Mouse (Mus musculus): ENCODE results near the gene Actl6b. TPM values are rescaled to one million over a fixed set of nuclear protein-coding genes. Genes with fewer than 3 reads are reported as not detected.
"Not testable (repeated sequence)": the region's sequence is repeated elsewhere in the genome, so short reads cannot be mapped to it uniquely, and the experiment has no call there.

The Actl6b gene
- polyA plus RNA-seq, 2 experiments from 2014 or later = not detected

DNA sequence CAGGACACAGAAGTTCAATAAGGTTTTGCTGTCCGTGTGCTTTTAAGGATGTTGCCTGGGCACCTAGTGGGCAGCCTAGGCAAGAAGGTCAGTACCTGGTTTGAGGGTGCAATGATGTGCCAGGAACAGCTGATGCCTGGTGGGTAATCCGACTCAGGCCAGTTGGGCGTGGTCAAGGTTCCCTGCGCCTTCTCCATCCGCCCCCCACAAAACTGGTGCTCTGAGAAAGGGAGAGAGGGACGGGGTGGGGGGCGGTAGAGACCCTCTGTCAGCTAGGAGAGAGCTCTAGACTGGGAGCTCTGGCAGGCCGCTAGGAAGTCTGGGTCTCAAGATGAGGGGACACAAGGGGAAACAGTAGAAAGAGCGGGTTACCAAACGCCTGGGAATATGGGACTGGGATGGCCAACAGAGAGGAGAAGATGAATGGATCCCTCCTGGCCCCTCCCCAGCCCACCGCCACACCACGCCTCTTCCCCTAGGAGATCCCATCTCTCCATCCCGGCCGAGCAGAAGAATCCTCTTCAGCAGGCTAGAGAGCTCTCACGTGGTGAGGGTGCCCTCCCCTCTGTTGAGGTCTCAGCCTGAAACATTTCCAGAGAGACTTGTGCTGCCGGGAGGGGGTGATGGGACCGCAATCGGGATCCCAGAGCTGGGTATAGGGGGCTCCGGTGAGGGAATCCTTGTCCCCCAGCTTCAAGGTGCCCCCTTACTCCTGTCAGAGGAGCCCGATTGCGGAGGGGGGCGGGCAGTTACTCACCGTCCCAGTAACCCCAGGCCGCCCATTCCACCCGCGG is 54.7 kb downstream of the Actl6b start:
- ATAC-seq = no peak

GRCm38 (mm10) chr5:137608654-137609190 is 55.4 kb downstream of the Actl6b start:
- no peak for ATAC-seq

DNA sequence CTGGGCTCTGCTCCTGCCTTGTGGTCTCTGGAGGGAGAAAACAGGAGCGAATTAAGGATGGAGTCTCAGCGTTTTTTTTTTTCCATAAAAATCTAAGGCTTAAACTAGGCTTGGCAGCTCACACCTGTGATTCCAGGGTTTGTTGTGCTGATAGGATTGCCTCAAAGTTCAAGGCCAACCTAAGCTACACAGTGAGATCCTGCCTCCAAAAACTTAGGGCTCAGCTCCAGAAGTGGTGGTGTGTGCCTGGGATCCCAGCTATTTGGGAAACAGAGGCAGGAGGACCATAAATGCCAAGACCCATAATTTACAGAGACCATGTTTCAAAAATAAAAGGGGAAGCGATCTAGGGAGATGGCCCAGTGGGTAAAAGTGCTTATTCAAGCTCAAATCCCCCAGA is 56.0 kb downstream of the Actl6b start:
- no peak for ATAC-seq

DNA sequence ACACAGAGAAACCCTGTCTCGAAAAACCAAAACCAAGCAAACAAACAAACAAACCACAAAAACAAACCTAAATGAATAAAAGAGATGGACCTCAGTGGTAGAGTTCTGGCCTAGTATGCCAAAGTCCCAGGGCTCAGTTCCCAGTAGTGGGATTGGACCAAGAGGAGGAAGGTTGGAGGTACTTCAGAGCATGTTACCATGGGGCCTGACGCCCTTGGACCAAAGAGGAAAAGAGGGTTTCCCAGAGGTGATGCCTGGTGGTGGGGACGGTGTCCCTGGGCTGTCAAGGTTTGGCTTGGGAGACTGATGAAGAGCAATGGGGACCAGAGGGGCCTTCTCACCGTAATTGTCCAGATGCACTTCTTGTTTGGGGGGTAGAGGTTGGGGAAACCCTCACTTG is 56.7 kb downstream of the Actl6b start:
- ATAC-seq = no peak

GRCm38 (mm10) chr5:137610548-137611244 is 57.4 kb downstream of the Actl6b start:
- ATAC-seq = no peak

DNA sequence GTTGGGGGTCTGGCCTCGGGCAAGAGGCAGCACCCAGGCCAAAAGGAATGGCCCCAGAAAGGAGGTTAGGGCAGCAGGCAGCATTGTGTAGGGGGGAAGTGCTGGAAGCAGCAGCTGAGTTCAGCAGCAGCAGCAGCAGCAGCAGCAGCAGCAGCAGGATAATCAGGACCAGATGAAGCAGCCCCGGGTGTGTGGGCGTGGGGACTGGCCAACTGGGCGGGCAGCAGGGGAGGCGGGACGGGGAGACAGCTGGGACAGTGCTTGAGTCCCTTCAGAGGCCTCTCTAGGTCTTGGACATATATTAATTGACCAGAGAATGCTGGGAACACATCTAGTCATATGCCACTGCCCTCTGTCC is 57.9 kb downstream of the Actl6b start:
- ATAC-seq = no peak

- ATAC-seq = no peak
Measured at GRCm38 (mm10) chr5:137613076-137613475, 59.8 kb downstream of the Actl6b start.

GRCm38 (mm10) chr5:137613550-137613949 is 60.2 kb downstream of the Actl6b start, which contains the start of gene Pcolce:
Pcolce (minus strand) TSS chr5:137613784.
- ATAC-seq = no peak

GRCm38 (mm10) chr5:137614921-137615320 is 61.6 kb downstream of the Actl6b start:
- ATAC-seq = not testable (repeated sequence)

- ATAC-seq = no peak
Measured at GRCm38 (mm10) chr5:137615347-137615746, 62.0 kb downstream of the Actl6b start.

Other genes with a start within 250 kb of the Actl6b start
- 10 to 100 TPM; 60.2 to 63.7 TPM for gene Srrt, start 245.8 kb upstream of the Actl6b start, polyA plus RNA-seq (2017; shearing (Covaris generic))
- gene Trip6, start 239.1 kb upstream of the Actl6b start, polyA plus RNA-seq (2017; shearing (Covaris generic)) = 1 to 10 TPM; 1.0 to 1.7 TPM
- gene Slc12a9, start 219.9 kb upstream of the Actl6b start, polyA plus RNA-seq (2017; shearing (Covaris generic)) = 10 to 100 TPM in 1 of 2 experiments, 1 to 10 TPM in 1; 9.2 to 16.7 TPM
- gene Ephb4, start 203.4 kb upstream of the Actl6b start, polyA plus RNA-seq (2017; shearing (Covaris generic)) = not detected
- gene Zan, start 76.5 kb upstream of the Actl6b start, polyA plus RNA-seq (2017; shearing (Covaris generic)) = under 1 TPM; 0.27 to 0.39 TPM
- 10 to 100 TPM; 44.2 to 57.4 TPM for gene Pop7, start 51.0 kb upstream of the Actl6b start, polyA plus RNA-seq (2017; shearing (Covaris generic))
- gene Gigyf1, start 35.0 kb upstream of the Actl6b start, polyA plus RNA-seq (2017; shearing (Covaris generic)) = 10 to 100 TPM; 35.6 to 36.1 TPM
- gene Epo, start 20.3 kb upstream of the Actl6b start, polyA plus RNA-seq (2017; shearing (Covaris generic)) = not detected
- 10 to 100 TPM; 36.8 to 66.7 TPM for gene Gnb2, start 20.0 kb upstream of the Actl6b start, polyA plus RNA-seq (2017; shearing (Covaris generic))
- gene Tfr2, start 16.3 kb downstream of the Actl6b start, polyA plus RNA-seq (2017; shearing (Covaris generic)) = 1 to 10 TPM in 1 of 2 experiments, not detected in 1; 1.6 TPM
- gene Mospd3, start 47.5 kb downstream of the Actl6b start, polyA plus RNA-seq (2017; shearing (Covaris generic)) = 10 to 100 TPM; 27.3 to 28.8 TPM
- gene Pcolce, start 60.3 kb downstream of the Actl6b start, polyA plus RNA-seq (2017; shearing (Covaris generic)) = 1 to 10 TPM in 1 of 2 experiments, not detected in 1; 1.4 TPM
- under 1 TPM; 0.46 to 0.49 TPM for gene Fbxo24, start 75.5 kb downstream of the Actl6b start, polyA plus RNA-seq (2017; shearing (Covaris generic))
- 10 to 100 TPM; 46.5 to 81.2 TPM for gene Lrch4, start 75.6 kb downstream of the Actl6b start, polyA plus RNA-seq (2017; shearing (Covaris generic))
- gene Gm20605, start 75.7 kb downstream of the Actl6b start, polyA plus RNA-seq (2017; shearing (Covaris generic)) = 10 to 100 TPM; 11.5 to 15.5 TPM
- 10 to 100 TPM; 43.0 to 46.6 TPM for gene Sap25, start 87.8 kb downstream of the Actl6b start, polyA plus RNA-seq (2017; shearing (Covaris generic))
- not detected for gene Irs3, start 92.2 kb downstream of the Actl6b start, polyA plus RNA-seq (2017; shearing (Covaris generic))
- gene Agfg2, start 131.2 kb downstream of the Actl6b start, polyA plus RNA-seq (2017; shearing (Covaris generic)) = 10 to 100 TPM; 14.3 to 15.7 TPM
- under 1 TPM in 1 of 2 experiments, not detected in 1; 0.11 TPM for gene Nyap1, start 188.1 kb downstream of the Actl6b start, polyA plus RNA-seq (2017; shearing (Covaris generic))
- gene Tsc22d4, start 192.2 kb downstream of the Actl6b start, polyA plus RNA-seq (2017; shearing (Covaris generic)) = 10 to 100 TPM; 49.6 to 62.4 TPM
- 1 to 10 TPM; 6.9 to 7.0 TPM for gene Ppp1r35, start 225.3 kb downstream of the Actl6b start, polyA plus RNA-seq (2017; shearing (Covaris generic))
- 10 to 100 TPM; 27.5 to 32.3 TPM for gene Mepce, start 234.1 kb downstream of the Actl6b start, polyA plus RNA-seq (2017; shearing (Covaris generic))
- 10 to 100 TPM; 15.2 to 24.8 TPM for gene Zcwpw1, start 234.3 kb downstream of the Actl6b start, polyA plus RNA-seq (2017; shearing (Covaris generic))

All from CD4-positive, CD25-positive, alpha-beta regulatory T cell, adult 4 months (primary cell).